Mouse (Mus musculus) forebrain, embryonic 12.5 days (tissue): ENCODE measurements at regions not wholly inside any gene's neighbourhood (a gene's known extent, or its start where the extent isn't known, plus 50 kb on each side); places are given as distances from the start of the nearest gene placed in this dataset.

Experiments used
- ATAC-seq: fragments of 200-750 bp; cut with Nextera tagmentation; 2 replicates; pipeline ENCODE4 v1.8.0; 2017; ENCODE audit warnings: moderate TSS enrichment; ENCODE audit not compliant: low FRiP score
- H3K27ac ChIP-seq: fragments of 300-500 bp; sonication (generic); 2 replicates; pipeline ENCODE4 v1.5.1; 2016; ENCODE audit warnings: mild to moderate bottlenecking
- H3K27me3 ChIP-seq: fragments of 300-500 bp; sonication (generic); 2 replicates; pipeline ENCODE4 v1.6.1; 2016; ENCODE audit warnings: mild to moderate bottlenecking
- H3K36me3 ChIP-seq: fragments of 300-500 bp; sonication (generic); replicated peaks from 2 replicates; pipeline ENCODE4 v1.6.1; 2016; ENCODE audit warnings: mild to moderate bottlenecking
- H3K4me1 ChIP-seq: fragments of 300-500 bp; sonication (generic); 2 replicates; pipeline ENCODE4 v1.6.1; 2016
- H3K4me2 ChIP-seq: fragments of 300-500 bp; sonication (generic); 2 replicates; pipeline ENCODE4 v1.6.1; 2016; ENCODE audit warnings: mild to moderate bottlenecking, moderate library complexity
- H3K4me3 ChIP-seq: fragments of 300-500 bp; sonication (generic); replicated peaks from 2 replicates; pipeline ENCODE4 v1.5.1; 2016; ENCODE audit warnings: mild to moderate bottlenecking
- H3K9ac ChIP-seq: fragments of 300-500 bp; sonication (generic); 2 replicates; pipeline ENCODE4 v1.6.1; 2016; ENCODE audit warnings: mild to moderate bottlenecking
- H3K9me3 ChIP-seq: fragments of 300-500 bp; sonication (generic); 2 replicates; pipeline ENCODE4 v1.6.1; 2016
- WGBS: fragments of 180-500 bp; shearing (Covaris S2); methylation state at CpG from one replicate; pipeline ENCODE4 v1.1.7; 2016; 5-methylcytosine and 5-hydroxymethylcytosine counted together

GRCm38 (mm10) chr4:12308332-12308731, 136.5 kb upstream of the Fam92a start:
- Histone ChIP-seq H3K9me3 (no peaks in the 10 kb centered on the region), H3K27ac (no peak overlapping the region), H3K4me3 (no peak overlapping the region), H3K27me3 (no peaks in the 10 kb centered on the region), H3K4me2 (no peak overlapping the region), H3K36me3 (no peaks in the 10 kb centered on the region), H3K4me1 (peaks cover 9% of the 10 kb centered on the region), H3K9ac (no peak overlapping the region)
- 90% methylated on average over 5 of the region's 5 CpGs for WGBS
- ATAC-seq, result no peak

GRCm38 (mm10) chr4:12306618-12307565, 135.1 kb upstream of the Fam92a start:
- H3K27ac ChIP-seq, result peak overlapping the region; percentile 80
- H3K4me3 ChIP-seq, result no peak overlapping the region
- no peaks in the 10 kb centered on the region for H3K36me3 ChIP-seq
- no peak overlapping the region for H3K9ac ChIP-seq
- no peak for ATAC-seq
- H3K4me2 ChIP-seq, result no peak overlapping the region
- no peaks in the 10 kb centered on the region for H3K27me3 ChIP-seq
- H3K9me3 ChIP-seq, result no peaks in the 10 kb centered on the region
- 55% methylated on average over 9 of the region's 9 CpGs for WGBS
- peaks cover 9% of the 10 kb centered on the region for H3K4me1 ChIP-seq

GRCm38 (mm10) chr4:12287079-12287686, 115.4 kb upstream of the Fam92a start:
- no peak overlapping the region for H3K9ac ChIP-seq
- no peaks in the 10 kb centered on the region for H3K36me3 ChIP-seq
- WGBS, result 51% methylated on average over 4 of the region's 4 CpGs
- no peaks in the 10 kb centered on the region for H3K27me3 ChIP-seq
- no peaks in the 10 kb centered on the region for H3K9me3 ChIP-seq
- no peak overlapping the region for H3K27ac ChIP-seq
- no peak overlapping the region for H3K4me2 ChIP-seq
- no peak overlapping the region for H3K4me3 ChIP-seq
- H3K4me1 ChIP-seq, result no peaks in the 10 kb centered on the region
- no peak for ATAC-seq

- Histone ChIP-seq H3K4me1 (no peaks in the 10 kb centered on the region), H3K4me2 (no peak overlapping the region), H3K27me3 (no peaks in the 10 kb centered on the region), H3K9ac (no peak overlapping the region), H3K9me3 (no peaks in the 10 kb centered on the region), H3K4me3 (no peak overlapping the region), H3K36me3 (no peaks in the 10 kb centered on the region), H3K27ac (no peak overlapping the region)
- WGBS, result 87% methylated on average over 1 of the region's 1 CpGs
- no peak for ATAC-seq
Measured at GRCm38 (mm10) chr4:12286391-12286790, 114.6 kb upstream of the Fam92a start.

- H3K27ac ChIP-seq, result no peak overlapping the region
- no peak overlapping the region for H3K4me3 ChIP-seq
- H3K27me3 ChIP-seq, result no peaks in the 10 kb centered on the region
- no peak overlapping the region for H3K9ac ChIP-seq
- H3K4me2 ChIP-seq, result no peak overlapping the region
- no peaks in the 10 kb centered on the region for H3K9me3 ChIP-seq
- H3K36me3 ChIP-seq, result no peaks in the 10 kb centered on the region
- H3K4me1 ChIP-seq, result no peaks in the 10 kb centered on the region
- no peak for ATAC-seq
Measured at GRCm38 (mm10) chr4:12285983-12286382, 114.2 kb upstream of the Fam92a start.

GRCm38 (mm10) chr4:12277949-12278348, 106.1 kb upstream of the Fam92a start:
- Histone ChIP-seq H3K36me3 (no peaks in the 10 kb centered on the region), H3K4me3 (no peak overlapping the region), H3K27me3 (no peaks in the 10 kb centered on the region), H3K4me1 (peaks cover 4% of the 10 kb centered on the region; the same call in 1 of the 2 replicates), H3K27ac (no peak overlapping the region), H3K9me3 (no peaks in the 10 kb centered on the region), H3K9ac (no peak overlapping the region), H3K4me2 (no peak overlapping the region)
- WGBS, result 79% methylated on average over 3 of the region's 3 CpGs
- ATAC-seq, result no peak

GRCm38 (mm10) chr4:12273369-12273768, 101.6 kb upstream of the Fam92a start:
- ATAC-seq, result peak; percentile 47; the same call in 1 of the 2 replicates
- Histone ChIP-seq H3K9me3 (no peaks in the 10 kb centered on the region), H3K27ac (no peak overlapping the region), H3K4me2 (no peak overlapping the region), H3K27me3 (no peaks in the 10 kb centered on the region), H3K9ac (no peak overlapping the region), H3K36me3 (no peaks in the 10 kb centered on the region), H3K4me1 (peaks cover 11% of the 10 kb centered on the region), H3K4me3 (no peak overlapping the region)
- 64% methylated on average over 6 of the region's 6 CpGs for WGBS

- H3K4me1 ChIP-seq, result peaks cover 11% of the 10 kb centered on the region
- no peak overlapping the region for H3K9ac ChIP-seq
- H3K4me3 ChIP-seq, result no peak overlapping the region
- no peaks in the 10 kb centered on the region for H3K9me3 ChIP-seq
- no peaks in the 10 kb centered on the region for H3K27me3 ChIP-seq
- peak; percentile 66 for ATAC-seq
- H3K36me3 ChIP-seq, result no peaks in the 10 kb centered on the region
- no peak overlapping the region for H3K4me2 ChIP-seq
- no peak overlapping the region for H3K27ac ChIP-seq
- WGBS, result 17% methylated on average over 6 of the region's 6 CpGs
Measured at GRCm38 (mm10) chr4:12272914-12273313, 101.1 kb upstream of the Fam92a start.

- Histone ChIP-seq H3K27me3 (no peaks in the 10 kb centered on the region), H3K9ac (no peak overlapping the region), H3K36me3 (no peaks in the 10 kb centered on the region), H3K9me3 (no peaks in the 10 kb centered on the region), H3K4me2 (no peak overlapping the region), H3K4me1 (peaks cover 11% of the 10 kb centered on the region), H3K27ac (no peak overlapping the region), H3K4me3 (no peak overlapping the region)
- WGBS, result 59% methylated on average over 6 of the region's 6 CpGs
- ATAC-seq, result no peak
Measured at GRCm38 (mm10) chr4:12272378-12272777, 100.6 kb upstream of the Fam92a start.

- peak overlapping the region; percentile 50; the same call in 1 of the 2 replicates for H3K27ac ChIP-seq
- no peaks in the 10 kb centered on the region for H3K36me3 ChIP-seq
- H3K9me3 ChIP-seq, result no peaks in the 10 kb centered on the region
- peak; percentile 31; the same call in 1 of the 2 replicates for ATAC-seq
- no peak overlapping the region for H3K4me3 ChIP-seq
- H3K4me2 ChIP-seq, result no peak overlapping the region
- H3K27me3 ChIP-seq, result no peaks in the 10 kb centered on the region
- no peak overlapping the region for H3K9ac ChIP-seq
- H3K4me1 ChIP-seq, result no peaks in the 10 kb centered on the region; the same call in 1 of the 2 replicates
Measured at GRCm38 (mm10) chr4:12263746-12264145, 91.9 kb upstream of the Fam92a start.

GRCm38 (mm10) chr4:12263197-12263596, 91.4 kb upstream of the Fam92a start:
- no peaks in the 10 kb centered on the region; the same call in 1 of the 2 replicates for H3K4me1 ChIP-seq
- H3K4me2 ChIP-seq, result peak overlapping the region; percentile 13; the same call in 1 of the 2 replicates
- H3K27ac ChIP-seq, result peak overlapping the region; percentile 50
- no peaks in the 10 kb centered on the region for H3K27me3 ChIP-seq
- H3K4me3 ChIP-seq, result no peak overlapping the region
- WGBS, result 25% methylated on average over 10 of the region's 10 CpGs
- H3K36me3 ChIP-seq, result no peaks in the 10 kb centered on the region
- peak; percentile 88 for ATAC-seq
- no peak overlapping the region for H3K9ac ChIP-seq
- H3K9me3 ChIP-seq, result no peaks in the 10 kb centered on the region

GRCm38 (mm10) chr4:12247994-12248393, 76.2 kb upstream of the Fam92a start:
- H3K4me1 ChIP-seq, result no peaks in the 10 kb centered on the region
- H3K27ac ChIP-seq, result no peak overlapping the region
- H3K4me3 ChIP-seq, result no peak overlapping the region
- H3K4me2 ChIP-seq, result no peak overlapping the region
- H3K27me3 ChIP-seq, result no peaks in the 10 kb centered on the region
- no peaks in the 10 kb centered on the region for H3K9me3 ChIP-seq
- no peaks in the 10 kb centered on the region for H3K36me3 ChIP-seq
- ATAC-seq, result no peak
- no peak overlapping the region for H3K9ac ChIP-seq
